Mouse (Mus musculus): ENCODE results near the gene Lyrm4.

The Lyrm4 gene

DNA sequence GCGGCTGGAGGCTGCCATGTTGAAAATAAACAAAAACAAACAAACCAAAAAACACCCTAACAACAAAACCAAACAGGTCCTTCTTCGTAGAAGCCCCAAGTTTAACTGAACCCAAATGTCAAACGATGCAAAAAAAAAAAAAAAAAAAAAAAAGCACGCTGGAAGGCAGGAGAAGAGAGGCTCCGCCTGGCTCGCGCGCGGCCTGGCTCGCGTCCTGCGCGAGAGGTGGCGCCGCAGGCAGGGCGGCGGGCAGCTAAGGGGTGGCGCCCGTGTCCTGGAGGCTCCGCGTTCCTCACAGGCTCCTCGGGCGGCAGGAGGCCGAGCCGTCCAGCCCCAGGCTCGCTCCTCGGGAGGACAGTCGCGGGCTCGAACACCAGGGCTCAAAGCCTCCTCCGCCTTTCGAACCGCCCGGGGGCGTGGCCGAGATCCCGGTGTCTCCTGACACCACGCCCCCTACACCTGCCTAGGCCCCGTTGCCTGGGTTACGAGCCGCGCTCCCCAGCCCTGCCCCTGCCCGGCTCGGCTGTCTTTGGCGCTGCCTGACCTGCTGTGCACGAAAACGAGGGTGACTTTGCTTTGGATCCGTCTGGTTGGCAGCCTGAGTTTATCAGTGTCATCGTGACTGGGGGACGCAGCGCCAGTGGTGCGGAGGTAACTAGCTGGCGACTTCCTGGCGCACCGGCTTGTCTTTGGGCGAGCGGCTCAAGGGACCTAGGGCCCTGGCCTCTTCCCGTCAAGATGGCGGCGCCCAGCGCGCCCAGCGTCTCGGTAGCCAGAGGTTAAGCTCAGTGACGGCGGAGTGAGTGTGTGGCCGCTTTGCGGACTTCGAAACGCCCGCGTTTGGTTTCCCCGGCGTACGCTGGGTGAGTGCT lies at the start of gene Lyrm4, which contains the start of gene Fars2:
Gene Lyrm4 (minus strand): TSS at position 384 of the 872 bp plus-strand sequence.
Gene Fars2 (plus strand): TSS at position 270 of the 872 bp plus-strand sequence.
- DNase-seq (ENCODE audit: low spot score in 2 of 2) = peak; percentile 97

DNA sequence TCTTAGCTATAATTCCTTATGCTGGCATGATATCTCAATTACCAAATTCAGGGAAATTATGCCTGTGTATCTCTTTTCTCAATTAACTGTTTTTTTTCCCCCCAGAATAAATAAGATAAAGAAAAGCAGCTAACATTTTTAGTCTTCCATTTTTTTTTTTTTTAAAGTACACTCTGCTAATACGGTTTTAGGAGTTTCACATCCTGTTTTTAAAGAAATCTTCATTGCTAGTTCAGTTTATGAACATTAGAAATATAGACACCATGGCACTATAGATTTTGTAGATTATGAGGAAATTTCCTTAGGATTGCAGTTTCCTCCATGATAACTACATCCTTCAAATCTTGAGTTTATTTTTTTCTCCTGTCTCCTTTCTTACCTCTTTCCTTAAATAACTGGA lies 46.6 kb upstream of the Lyrm4 start:
- no peak for DNase-seq (ENCODE audit: low spot score in 2 of 2)

DNA sequence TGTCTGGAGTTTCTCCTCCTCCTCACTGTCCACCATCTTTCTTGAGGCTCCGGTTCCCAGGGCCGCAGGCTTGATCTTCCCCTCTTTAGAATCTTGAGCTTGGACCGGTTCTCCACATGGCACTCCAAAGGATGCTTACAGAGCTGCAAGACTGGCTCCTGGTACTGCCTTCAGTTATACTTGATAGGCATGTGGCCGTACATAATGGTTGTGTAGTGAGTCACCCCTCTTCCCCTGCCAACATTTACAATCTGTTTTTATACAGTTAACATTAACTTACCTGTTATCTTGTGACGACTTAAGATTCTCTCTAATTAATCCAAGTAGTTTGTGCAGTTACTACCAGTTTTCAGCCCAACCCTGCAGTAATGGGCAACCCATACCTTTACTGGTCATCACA lies 46.1 kb upstream of the Lyrm4 start:
- no peak for DNase-seq (ENCODE audit: low spot score in 2 of 2)

DNA sequence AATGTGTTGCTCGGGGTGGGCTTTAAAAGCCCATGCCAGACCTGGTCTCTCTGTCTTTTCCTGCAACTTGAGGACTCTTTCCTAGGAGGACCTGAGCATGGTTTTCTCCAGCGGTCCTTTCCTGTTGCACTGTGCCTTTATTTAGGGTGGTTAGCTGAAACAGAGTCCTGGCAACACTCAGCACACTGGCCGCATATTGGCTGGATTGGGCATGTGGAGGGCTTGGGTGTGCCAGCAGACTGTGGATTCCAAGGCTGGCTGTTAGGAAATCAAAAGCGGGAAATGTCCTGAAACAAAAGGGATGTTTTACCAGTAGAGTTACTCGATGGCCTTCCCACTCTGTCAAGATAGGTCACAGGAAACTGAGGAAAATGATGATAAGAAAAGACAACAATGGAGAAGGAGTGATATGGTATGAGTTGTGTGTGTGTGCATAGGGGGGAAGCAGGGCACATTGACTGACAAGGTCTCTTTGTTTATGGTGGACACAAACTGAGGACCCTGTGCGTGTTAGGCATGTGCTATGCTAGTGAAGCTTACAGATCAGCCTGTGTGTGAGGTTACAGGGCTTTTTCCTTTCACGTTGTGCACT lies 39.1 kb upstream of the Lyrm4 start:
- DNase-seq (ENCODE audit: low spot score in 2 of 2) = peak in 1 of 2 experiments; percentile 11

DNA sequence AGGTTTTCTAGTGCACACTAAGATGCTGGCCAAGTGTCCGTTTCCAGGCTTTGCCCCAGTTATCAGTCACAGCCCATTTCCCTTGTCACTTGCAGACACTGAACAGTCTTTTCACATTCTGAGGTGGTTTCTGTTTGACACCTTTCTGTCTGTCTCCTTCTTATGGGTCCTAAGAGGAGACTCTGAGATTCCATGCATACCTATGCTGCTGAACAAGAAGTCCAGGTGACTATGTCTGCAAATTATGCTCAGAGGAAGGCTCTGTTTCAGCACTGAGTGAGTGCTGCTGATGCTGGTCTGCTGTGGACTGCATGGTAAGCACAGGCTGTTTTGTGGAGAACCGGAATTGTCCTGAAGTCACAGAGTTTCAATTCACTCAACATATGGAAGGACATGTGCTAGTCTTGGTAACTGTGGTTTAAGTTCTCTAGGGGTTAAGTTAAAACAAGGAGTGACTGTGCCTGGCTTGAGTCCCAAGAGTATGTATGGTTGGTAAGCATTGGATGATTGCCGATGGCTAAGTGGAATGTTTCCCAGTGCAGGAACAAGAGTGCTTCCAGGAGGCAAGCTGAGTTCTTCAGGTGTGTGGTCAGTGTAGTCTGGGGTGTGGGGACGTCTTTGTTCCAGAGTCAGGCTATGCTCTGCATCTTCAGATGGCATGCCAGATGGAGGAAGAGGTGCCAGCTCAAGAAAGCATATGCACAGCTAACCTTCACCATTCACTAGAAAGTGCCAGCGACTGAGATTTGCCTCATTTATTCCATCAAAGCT lies 35.6 kb upstream of the Lyrm4 start:
- DNase-seq (ENCODE audit: low spot score in 2 of 2) = no peak

DNA sequence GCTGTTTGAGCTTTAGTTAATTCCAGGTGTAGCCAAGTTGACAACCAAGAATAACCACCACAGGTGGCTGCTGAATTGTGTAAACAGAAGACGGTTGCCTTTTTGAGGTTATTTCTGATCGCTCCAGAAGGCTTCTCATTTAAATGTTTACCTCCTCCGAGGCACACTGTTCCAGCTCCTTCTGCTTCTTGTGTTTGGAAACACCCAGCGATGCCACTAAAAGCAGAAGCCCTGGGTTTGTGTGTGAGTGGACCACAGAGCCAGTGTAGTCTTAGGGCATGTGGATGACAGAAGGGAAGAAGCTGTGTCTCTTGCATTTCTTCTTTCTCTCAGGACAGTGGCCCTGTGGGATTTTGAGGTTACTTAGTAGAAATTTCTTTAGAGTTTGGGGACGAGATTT lies 32.9 kb upstream of the Lyrm4 start:
- DNase-seq (ENCODE audit: low spot score in 2 of 2) = no peak

DNA sequence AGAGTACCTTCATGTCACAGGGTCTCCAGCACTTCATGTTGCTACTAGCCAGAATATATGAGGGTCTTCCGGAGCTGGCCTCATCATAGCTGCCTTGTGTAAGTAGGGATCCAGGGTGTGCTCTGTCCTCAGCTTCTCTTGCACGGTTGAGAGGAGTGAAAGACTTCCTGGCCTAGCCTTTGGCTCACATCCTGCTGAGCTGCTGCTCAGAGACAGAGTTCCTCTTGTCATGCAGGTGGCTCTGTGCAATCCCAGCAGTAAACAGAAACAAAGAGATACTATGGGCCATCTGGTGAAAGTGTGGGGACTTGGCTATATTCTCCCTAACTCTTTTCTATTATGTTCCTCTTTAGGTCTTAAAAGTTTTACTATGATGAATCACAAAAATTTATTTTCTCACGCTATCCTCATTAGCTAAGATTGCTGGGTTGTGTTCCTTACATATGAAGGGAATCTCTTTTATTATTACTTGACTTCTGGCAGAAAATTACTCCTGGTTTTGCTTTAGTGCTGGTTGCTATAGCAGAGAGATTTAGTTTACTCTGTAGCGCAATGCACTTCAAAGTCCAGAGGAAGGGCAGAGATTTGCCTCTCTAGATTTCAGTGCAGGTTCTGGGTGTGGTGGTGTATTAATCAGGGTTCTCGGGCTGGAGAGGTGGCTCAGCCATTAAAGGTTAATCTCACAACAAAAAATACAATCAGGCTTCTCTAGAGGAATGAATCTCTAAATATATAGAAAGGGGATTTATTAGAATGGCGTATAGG lies 32.0 kb upstream of the Lyrm4 start:
- no peak for DNase-seq (ENCODE audit: low spot score in 2 of 2)

DNA sequence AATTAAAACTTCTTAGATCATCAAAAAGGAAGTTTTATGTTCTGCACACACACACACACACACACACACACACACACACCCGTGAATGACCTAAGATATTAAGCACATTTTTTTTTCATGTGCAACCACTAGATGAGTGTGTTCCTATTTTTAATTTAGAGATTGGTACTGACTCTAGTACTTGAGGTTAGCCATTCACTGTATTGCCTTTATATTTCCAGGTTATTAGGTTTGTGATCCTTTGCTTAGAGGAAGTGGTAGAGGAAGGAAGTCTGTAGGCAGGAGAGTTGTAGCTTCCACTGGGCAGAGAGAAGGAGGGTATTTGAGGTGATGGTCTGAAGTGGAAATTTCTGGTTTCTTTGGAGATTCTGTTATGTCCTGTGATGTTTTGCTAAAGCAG lies 28.3 kb upstream of the Lyrm4 start:
- DNase-seq (ENCODE audit: low spot score in 2 of 2) = no peak

DNA sequence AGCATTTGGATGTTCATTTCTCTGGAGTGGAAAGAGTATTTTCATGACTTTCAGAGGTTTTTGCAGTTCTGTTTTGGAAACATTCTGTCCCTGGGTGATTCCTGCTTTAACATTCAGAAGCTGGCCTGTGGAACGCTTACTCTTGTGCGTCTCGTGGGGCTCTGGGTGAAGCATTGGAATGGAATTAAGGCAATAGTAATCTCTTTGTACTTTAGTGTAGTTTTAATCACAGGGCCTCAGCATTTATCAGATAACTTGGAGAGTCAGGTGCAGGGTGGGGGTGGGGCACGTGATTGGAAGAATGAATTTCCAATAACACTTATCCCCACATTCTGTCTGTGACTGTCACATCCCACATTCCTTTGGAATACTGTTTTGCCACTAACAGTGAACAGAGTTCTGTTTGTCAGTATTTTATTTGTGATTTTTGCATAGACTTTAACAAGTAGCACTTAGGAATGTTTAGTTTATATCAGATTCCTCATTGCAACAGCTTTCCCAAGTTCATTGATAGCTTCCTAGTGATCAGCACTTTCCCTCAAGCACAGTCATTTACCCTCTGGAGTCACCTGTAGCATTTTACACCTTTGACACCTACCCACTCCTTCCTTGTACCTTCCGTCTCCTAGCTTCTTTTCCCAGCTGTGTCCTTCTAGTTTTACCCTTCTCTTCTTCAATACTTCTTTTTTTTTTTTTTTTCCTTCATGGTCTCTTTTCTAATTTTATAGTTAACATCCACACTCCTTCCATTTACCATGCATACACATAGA lies 23.1 kb upstream of the Lyrm4 start:
- DNase-seq (ENCODE audit: low spot score in 2 of 2) = no peak

DNA sequence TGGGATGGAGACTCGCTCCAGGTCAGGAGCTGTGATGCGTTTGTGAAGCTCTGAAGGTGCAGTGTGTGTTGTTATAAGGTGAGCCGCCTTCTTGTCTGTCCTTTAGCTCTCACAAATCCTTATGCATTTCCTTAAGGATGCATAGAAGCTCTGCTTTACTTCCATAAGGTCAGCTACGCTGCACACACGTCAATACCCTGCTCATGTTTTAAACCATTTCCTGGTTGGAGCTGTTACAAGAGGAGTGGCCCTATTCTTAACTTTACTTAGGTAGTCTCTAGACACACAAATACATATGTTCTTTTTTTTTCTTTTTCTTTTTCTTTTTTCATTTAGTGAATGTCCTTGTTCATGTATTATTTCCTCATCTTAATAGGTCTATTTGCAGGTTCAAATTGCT lies 22.4 kb upstream of the Lyrm4 start:
- DNase-seq (ENCODE audit: low spot score in 2 of 2) = no peak

DNA sequence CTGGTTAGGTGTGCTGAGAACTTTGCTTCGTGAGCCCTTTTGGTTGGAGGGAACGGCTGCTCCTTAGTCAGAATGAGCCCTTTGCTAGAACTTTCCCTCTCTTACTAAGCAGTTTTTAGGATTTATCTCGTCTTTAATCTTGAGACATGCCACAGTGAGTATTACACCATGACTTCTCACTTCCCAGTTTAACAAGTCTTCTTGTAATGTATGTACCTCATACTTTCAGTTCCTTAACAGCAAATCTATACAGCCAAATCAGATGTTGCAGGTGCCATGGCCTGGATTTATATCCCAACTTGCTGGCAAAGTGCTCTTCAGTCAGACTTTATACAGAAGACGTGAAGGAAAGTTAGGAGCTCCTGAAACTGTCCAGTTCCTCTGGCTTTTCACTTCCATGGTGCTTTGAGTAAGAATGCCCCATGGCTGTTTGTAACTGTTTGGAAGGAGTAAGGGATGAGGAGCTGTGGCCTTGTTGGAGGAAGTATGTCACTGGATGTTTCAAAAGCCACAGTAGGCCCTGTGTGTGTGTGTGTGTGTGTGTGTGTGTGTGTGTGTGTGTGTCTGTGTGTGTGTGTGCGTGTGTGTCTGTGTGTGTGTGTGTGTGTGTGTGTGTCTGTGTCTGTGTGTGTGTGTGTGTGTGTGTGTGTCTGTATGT lies 14.8 kb upstream of the Lyrm4 start:
- DNase-seq (ENCODE audit: low spot score in 2 of 2) = no peak

DNA sequence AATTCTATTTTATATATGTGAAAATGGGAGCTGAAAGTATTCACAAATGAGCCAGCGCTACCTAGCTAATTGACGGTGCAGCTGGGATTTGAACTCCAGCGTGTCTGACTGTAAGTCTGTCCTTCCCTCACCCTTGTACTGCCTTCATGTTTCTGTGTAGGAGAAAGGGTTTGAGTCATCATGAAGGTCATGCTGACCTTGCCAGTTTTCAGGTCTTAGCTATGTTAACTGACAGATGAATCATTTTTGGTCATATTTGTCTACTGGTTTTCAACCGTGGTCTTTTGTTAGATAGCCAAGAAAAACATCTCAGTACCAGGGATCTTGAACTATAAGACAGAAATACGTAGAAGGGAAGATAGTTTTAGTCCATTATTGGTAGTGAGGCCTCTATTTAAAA lies 14.1 kb upstream of the Lyrm4 start:
- DNase-seq (ENCODE audit: low spot score in 2 of 2) = no peak

DNA sequence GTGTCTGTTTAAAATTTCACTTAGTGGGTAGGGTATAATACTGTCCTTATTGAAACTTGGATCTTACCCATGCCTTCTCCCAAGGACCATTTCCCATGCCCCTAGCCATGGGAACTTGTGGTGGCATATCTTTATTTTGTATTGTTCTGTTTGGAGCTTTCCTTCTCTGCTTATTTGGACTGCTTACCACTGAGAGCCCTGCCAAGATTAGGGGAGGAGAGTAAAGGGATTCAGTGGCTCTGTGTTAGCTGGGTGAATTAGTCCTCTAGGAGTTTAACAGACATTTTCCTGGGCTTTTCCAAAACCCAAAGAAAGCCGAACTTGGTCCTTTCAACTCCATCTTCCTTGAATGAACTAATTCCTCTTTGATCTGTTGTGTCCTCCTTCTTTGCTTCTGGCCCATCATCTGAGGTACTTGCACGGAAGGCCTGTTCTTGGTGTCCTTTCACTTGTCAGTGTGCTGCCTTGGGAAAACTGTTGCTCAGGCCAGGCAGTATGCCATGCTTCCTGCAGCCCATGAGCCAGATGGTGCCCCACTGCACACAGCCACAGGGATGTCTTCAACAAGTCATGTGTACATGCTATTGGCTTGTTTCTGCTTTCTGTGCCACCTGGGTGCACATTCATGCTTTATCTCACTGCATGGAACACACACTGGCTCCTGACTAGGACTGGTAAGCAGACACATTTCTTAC lies 12.2 kb upstream of the Lyrm4 start:
- no peak for DNase-seq (ENCODE audit: low spot score in 2 of 2)

DNA sequence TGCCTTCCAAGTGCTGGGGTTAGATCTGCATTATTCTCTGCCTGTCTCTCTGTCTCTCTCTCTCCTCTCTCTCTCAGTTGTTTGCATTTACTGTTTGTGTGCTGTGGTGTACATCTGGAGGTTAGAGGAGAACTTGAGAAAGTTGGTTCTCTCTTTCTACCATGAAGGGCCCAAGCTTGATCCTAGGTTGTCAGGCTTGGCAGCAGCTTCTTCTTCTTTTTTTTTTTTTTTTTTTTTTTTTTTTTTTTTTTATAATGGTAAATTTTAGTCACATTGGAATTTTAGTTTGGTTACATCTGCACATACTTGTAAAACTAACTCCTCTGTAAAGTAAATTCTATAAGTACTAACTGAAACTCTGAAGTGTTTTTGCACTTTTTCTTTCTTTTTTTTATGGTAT lies 3.3 kb upstream of the Lyrm4 start:
- DNase-seq (ENCODE audit: low spot score in 2 of 2) = no peak

DNA sequence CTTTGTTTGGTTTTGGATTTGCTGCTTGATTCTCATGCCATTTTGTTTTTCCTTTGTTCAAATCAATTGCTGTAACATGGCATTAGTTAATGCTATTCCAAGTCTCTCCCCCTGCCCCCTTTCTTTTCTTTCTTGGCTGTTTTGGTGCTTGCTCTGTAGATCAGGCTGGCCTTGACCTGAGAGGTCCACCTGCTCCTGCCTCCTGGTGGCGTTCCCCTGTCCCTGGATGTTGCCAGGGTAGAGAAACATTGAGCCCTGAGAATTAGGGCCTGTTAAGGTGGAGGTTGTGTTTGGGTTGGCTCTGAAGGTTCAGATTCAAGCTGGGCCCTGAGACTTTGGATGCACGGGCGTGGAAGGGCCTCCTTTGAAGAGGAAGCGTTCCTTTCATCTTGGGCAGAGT lies 2.4 kb upstream of the Lyrm4 start:
- DNase-seq (ENCODE audit: low spot score in 2 of 2) = no peak

DNA sequence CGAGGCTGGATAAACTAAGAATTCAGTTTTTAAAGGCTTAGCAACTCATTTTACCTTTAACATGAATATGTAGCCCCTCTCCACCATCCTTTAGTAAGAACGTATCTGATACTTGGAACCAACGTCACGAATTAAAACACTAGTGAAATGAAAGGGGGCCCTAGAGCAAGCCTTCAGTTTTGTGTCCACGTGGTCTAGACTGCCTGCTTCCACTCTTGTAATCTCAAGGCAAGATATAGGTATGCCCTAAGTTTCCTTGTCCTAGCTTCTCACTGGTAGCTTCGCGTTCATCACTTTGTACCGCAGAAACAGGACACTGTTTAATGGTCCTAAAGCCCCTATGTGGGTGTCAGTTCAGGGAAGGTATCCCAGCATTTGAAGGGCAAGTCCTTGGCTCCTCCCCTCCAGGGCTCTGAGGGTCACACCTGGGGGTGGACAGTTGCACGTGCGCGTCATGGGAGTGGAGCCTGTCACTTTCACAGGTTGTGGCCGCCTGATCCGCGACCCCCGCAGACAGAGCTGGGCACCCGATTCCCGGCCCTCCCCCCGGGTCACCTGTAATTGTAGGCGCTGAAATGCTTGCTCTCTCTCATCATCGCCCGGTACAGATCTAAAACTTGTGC lies 695 bp downstream of the Lyrm4 start:
- DNase-seq (ENCODE audit: low spot score in 2 of 2) = peak; percentile 13 to 19

DNA sequence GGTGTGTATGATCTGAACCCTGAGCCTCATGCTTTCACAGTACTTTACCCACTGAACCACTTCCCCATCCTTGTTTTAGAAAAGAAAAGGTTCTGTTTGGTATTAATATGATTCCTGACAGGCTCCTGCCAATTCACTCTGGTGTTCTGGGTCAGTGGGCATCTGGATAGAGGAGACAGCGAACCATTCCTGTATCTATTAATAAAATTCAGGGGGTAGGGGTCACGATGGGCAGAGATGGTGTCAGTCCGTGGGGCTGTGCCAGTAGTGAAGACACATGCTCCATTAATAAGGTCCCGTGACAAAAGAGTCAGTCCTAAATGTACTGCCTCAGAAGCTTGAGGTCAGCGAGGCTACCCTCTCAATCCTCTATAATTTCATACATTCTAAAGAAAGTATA lies 4.1 kb downstream of the Lyrm4 start:
- DNase-seq (ENCODE audit: low spot score in 2 of 2) = no peak

DNA sequence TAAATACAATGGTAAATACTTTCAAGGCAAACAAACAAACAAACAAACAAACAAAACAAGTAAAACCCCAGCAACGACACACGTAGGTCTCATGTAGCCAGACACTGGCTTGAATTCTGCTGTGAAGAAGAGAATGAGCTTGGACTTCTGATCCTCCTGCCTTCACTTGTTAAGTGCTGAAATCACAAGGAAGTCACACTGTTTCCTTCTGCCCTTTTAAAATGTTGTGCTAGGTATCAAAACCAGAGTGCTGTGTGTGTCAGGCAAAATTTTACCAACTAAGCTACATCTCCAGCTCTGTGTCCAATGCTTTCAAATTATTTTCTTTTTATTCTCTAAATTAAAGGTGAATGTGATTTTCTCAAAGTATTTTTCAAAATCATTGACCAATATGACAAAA lies 6.0 kb downstream of the Lyrm4 start:
- no peak for DNase-seq (ENCODE audit: low spot score in 2 of 2)

DNA sequence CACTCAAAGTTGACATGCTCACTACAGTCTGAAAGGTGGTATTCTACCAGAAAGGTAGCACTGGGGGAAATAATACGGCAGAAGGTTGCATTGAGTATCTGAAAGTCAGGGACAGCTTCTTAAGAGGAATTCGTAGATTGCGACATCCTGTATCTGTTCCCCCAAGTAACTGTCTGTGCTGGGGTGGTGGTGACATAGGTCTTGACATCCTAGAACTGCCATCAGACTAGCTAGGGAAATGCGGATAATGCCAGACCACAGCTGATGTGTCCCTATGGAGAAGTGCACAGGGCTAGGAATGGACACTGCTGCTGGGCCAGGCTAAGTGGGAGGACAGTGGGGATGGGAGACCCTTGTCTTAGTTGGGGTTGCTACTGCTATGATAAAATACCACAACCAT lies 8.8 kb downstream of the Lyrm4 start:
- DNase-seq (ENCODE audit: low spot score in 2 of 2) = no peak
